Mouse (Mus musculus) natural killer cell, adult 2 months (primary cell): ENCODE data around the gene Aldoart2.
"Not testable (repeated sequence)": the region's sequence is repeated elsewhere in the genome, so short reads cannot be mapped to it uniquely, and the experiment has no call there.

Experiments used
- DNase-seq, 2 experiments: peaks; one replicate each; pipeline ENCODE4 v3.0.0; 2022; ENCODE audit warnings: low spot score in 2 of 2

The Aldoart2 gene

DNA sequence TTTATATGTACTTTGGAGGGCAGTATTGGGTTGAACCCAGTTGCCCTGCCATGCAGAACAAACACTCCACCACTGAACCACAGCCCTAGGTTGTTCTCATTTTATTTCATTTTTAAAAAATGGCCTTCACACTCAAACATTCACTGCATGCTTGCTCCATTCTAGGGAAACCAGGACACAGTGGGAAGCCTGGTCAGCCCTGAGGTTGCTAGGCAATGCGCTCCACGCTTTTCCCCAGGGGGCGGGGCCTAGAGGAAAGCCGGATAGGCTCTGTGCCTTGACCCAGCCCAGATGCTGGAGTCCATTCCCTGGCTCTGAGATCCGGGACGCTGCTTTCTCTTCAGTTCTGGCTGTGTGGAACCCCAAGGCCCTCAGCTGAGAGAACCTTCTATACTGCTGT lies 8.8 kb downstream of the Aldoart2 start:
- DNase-seq, result no peak

DNA sequence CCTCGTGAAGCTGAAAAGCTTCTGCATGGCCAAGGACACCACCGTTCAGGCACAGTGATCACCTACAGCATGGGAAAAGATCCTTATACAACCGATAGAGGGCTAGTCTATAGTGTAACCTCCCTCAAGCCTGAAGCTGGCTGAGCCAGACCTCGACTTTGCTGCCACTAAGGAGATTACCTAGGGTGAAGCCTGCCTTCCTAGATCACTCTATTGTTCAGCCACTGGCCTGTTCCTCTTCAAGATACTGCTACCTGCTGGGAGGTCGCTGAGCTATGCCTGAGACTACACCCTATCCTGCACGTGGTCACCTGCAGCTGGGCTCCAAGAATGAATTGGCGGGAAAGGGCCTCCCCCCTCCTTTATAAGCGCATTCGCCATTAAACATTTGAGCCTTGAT lies 21.9 kb downstream of the Aldoart2 start:
- DNase-seq, result not testable (repeated sequence)

DNA sequence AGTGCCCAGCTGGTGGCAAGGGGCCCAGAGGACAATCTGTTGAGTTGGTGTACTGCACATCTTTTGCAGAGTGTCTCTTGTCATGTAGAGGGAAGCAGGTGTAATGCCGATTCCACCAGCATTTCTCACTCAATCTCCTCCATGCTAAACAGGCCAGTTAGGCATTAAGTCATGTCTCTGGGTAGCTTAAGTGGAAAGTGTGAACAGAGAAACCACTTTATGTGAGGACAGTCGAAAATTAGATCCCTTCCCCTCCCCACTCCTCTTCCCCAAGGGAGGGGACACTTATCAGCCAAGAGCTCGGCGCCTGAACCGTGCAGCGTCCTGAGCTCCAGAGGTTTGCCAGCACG lies 33.5 kb downstream of the Aldoart2 start:
- DNase-seq, result no peak

DNA sequence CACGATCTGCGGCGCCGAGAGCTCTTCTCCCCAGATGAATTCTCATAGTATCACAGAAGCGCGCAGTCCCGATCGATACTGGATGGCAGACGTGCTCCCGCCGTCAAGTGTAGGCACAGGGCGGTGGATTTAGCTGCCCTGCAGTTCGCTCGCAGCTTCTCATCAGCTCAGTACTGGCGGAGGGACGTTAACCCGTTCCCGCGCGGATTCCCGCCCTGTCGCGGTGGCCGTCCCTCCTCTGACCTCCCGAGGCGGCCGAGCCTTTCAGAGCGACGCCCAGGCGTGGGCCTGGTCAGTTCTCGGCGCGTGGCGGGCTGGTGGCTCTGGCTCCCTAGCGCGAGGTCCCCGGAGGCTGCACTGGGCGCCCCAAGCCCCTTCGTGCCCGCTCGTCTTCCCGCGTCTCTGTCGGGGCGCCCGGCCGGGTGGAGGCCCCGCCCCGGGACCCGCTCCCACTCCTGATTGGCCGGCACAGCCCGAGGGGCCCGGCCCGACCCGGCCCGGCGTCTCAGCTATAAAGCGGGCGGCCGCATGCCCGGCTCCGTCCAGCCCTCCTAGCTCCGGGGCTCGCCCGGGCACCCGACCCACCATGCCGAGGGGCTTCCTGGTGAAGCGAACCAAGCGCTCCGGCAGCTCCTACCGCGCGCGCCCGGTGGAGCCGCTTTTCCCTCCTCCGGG lies 34.0 kb downstream of the Aldoart2 start, which contains the start of gene Insm2:
Gene Insm2, plus strand, starts transcription at position 541 of the 675 bp plus-strand sequence.
- DNase-seq, result no peak

DNA sequence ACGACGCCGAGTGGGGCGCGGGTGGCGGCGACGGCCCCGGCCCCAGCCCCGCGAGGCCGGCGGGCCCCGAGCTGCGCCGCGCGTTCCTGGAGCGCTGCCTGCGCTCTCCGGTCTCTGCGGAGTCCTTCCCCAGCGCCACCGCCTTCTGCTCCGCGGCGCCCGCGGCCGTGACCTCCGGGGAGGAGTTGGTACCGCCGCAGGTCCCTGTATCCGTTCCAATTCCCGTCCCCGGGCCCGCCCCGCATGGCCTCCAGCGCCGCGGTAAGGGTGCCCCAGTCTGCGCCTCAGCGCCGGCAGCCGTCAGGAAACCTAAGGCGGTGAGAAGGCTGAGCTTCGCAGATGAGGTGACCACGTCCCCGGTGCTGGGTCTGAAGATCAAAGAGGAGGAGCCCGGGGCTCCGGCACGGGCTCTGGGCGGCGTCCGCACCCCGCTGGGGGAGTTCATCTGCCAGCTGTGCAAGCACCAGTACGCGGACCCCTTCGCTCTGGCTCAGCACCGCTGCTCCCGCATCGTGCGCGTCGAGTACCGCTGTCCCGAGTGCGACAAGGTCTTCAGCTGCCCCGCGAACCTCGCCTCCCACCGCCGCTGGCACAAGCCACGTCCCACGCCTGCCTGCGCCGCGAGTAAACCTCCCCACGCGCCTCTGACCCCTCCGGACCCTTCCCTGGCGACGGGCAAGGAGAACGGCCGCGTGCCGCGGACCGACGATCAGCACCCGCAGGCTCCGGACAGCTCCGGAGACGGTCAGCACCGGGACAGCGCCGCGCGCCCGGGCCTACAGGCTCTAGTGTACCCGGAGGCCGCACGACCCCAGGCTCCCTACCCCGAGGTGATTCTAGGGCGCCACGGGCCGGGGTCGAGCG lies 34.8 kb downstream of the Aldoart2 start:
- DNase-seq, result peak in 1 of 2 experiments; percentile 7

DNA sequence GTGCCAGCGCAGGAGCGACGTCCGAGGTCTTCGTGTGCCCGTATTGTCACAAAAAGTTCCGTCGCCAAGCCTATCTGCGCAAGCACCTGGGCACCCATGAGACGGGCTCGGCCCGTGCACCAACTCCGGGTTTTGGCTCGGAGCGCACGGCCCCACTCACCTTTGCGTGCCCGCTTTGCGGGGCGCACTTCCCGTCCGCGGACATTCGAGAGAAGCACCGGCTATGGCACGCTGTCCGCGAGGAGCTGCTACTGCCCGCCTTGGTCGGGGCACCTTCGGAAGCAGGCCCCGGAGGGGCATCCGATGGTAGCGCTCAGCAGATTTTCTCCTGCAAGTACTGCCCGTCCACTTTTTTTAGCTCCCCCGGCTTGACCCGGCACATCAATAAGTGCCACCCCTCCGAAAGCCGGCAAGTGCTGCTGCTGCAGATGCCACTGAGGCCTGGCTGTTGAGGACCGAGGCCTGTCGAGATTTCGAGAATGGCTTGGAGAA lies 35.5 kb downstream of the Aldoart2 start:
- DNase-seq, result no peak

DNA sequence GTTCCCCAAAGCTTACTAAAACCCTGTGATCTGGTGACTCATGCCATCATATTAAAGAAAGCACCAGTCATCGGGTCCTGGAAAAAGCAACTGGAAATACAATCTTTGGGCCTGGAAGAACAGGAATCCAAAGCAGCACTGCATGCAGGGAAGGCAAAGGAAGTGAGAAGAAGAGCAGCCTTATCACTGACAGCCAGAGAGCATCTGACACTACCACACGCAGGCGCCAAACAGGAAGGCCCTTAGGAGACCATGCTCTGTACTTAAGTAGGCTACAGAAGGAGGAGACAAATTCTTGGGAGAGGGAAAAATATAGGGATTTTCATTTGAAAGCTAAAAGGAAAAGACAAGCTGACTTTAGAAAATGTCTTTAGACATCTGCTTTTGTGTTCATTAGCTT lies 39.4 kb downstream of the Aldoart2 start:
- no peak for DNase-seq

DNA sequence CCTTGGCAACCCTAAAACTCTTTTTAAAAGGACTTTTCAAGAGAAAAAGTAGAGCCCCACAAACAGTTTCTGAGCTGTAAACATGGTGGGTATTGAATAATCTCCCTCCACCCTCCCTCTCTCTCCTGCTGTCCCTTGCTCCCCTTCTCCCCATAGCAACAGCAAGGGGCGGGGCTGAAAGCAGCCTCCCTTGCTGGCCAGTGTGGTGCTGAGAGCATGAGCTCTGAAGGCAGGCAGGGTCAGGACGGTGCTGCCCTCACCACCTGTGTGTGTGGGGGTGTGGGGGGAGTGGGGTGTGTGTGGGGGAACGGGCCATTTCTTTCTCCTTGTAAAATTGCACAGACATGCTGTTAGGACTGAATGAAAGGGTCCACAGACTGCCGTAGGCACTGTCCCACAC lies 42.9 kb downstream of the Aldoart2 start:
- DNase-seq, result no peak

DNA sequence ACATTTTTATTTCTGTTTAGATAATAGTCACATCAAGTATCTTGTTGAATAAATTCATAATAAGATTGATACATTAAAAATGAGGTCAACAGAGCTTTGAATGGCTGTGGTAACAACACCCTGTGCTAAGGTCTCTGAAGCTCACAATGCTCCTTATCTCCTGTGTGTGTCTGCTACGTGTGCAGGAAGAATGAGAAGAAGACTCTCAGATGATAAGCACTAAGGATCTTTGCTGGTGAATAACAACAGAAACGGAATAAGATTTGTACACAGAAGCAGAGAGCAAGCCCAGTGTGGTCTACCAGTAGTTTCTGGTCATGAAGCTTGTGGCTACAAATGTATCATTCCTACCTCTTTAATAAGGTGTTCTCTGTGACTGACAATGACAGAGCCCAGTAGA lies 45.8 kb downstream of the Aldoart2 start:
- no peak for DNase-seq
